Mouse (Mus musculus) left cerebral cortex, postnatal 36 days (tissue): ENCODE results near the gene Lamc2. TPM values are rescaled to one million over a fixed set of nuclear protein-coding genes. Genes with fewer than 3 reads are reported as not detected.
A peak's percentile ranks its signal among the peaks of the same experiment; 100 is the strongest.

Source experiments
- DNase-seq, 2 experiments: peaks; one replicate each; pipeline ENCODE4 v3.0.0; 2021 to 2022; ENCODE audit warnings: low spot score in 2 of 2, mixed read lengths in 1 of 2
- intact Hi-C: fragments of 180-260 bp; cut with DNase I; formaldehyde crosslinking; loops from one replicate; pipeline ENCODE4 v1.15.1; 2025
- total RNA-seq, 2 experiments: library from RNA; stranded (reverse); gene quantifications; 2 replicates each; pipeline ENCODE4 v1.2.3; 2021

The Lamc2 gene
- total RNA-seq, 2 experiments from 2014 or later: 9.5 to 13.6 TPM

DNA sequence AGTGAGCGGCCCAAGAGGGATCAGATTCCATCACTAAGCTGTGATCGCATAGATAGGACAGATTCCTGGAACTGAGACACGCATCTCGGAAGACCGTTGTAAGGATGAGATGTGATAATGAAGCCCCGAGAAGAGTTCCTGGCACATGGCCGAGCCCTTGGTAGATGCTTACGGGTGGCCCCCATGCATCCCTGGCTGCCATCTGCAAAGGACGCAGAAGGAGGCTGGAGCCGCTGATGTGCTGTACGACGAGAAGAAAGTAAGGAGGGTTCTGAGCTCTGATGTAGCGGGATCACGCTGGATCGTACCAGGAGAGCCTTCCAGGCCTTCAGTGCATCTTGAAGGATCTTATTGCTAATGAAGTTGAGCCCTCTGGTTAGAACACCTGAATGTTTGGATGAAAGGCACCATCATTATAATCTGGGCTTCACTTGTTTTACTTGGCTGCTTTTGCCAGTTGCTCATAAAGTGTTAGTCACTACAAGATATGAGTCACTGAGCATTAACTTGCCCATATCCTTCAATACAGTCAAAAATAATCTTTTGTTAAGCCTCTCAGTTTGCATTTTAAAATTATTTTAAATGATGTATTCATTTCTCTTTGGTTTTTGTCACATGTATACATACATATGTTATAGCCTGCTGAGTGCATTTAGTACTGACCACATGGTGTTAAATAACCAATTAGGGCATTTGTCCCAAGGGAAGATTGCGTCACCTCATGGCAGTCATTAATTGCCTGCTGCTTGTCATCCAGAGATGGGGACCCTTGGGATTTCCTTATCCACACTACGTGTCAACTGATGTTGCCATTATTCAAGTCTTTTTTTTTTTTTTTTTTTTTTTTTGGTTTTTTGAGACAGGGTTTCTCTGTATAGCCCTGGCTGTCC, 83.7 kb downstream of the Lamc2 start:
- intact Hi-C loops: loop anchor here (5.0 kb wide), 1 partner anchor 285 kb away; no protein-coding TSS in a partner anchor
- no peak for DNase-seq

GRCm38 (mm10) chr1:153101327-153101880, 84.8 kb downstream of the Lamc2 start:
- DNase-seq: peak in 1 of 2 experiments; percentile 35
- intact Hi-C loops: loop anchor here (5.0 kb wide), 1 partner anchor 286 kb away; no protein-coding TSS in a partner anchor

GRCm38 (mm10) chr1:153100912-153101311, 85.3 kb downstream of the Lamc2 start:
- intact Hi-C loops: loop anchor here (5.0 kb wide), 1 partner anchor 286 kb away; no protein-coding TSS in a partner anchor
- DNase-seq: no peak

DNA sequence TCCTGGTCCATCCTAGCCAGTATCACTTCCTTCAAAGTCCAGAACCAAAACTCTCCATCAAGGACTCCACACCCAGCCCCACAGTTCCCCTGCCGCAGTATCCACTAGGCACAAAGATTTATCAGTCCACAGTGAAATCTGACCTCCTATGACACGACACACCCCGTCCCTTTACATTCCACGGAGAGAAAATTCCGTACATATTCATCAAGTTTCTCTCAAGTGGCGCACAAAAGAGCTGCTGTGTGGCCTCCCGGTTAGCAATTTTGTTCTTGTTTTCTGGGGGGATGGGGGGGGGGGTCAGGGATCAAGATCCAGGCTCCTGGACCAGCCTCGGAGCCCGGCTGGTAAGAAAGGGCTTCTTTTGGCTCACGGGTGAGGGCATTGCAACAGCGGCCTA, 87.7 kb downstream of the Lamc2 start:
- intact Hi-C loops: no loop called here

GRCm38 (mm10) chr1:153097017-153097675, 89.1 kb downstream of the Lamc2 start:
- intact Hi-C loops: no loop called here
- no peak for DNase-seq

More for the DNA sequence above, 87.7 kb downstream of the Lamc2 start:
- no peak for DNase-seq

GRCm38 (mm10) chr1:153095826-153096727, 90.2 kb downstream of the Lamc2 start:
- no peak for DNase-seq
- intact Hi-C loops: no loop called here

DNA sequence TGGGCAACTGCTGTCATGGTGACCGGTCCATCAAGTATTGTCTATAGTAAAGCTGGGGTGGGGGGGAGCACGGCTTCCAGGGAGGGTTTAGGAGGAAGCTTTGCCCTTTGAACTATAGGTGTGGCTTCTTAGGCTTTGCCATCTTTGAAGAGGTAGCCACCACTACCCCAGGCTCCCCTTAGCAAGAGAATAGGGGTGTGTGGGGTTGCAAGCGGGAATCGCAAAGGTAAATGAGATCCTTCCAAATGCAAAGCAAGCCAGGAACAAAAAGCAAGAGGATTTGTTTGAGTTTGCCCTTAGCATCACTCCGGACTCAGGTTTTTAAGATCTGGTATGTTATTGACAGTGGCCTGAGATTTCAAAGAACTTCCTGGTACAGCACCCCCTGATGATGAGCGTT, 90.9 kb downstream of the Lamc2 start:
- intact Hi-C loops: no loop called here
- no peak for DNase-seq

DNA sequence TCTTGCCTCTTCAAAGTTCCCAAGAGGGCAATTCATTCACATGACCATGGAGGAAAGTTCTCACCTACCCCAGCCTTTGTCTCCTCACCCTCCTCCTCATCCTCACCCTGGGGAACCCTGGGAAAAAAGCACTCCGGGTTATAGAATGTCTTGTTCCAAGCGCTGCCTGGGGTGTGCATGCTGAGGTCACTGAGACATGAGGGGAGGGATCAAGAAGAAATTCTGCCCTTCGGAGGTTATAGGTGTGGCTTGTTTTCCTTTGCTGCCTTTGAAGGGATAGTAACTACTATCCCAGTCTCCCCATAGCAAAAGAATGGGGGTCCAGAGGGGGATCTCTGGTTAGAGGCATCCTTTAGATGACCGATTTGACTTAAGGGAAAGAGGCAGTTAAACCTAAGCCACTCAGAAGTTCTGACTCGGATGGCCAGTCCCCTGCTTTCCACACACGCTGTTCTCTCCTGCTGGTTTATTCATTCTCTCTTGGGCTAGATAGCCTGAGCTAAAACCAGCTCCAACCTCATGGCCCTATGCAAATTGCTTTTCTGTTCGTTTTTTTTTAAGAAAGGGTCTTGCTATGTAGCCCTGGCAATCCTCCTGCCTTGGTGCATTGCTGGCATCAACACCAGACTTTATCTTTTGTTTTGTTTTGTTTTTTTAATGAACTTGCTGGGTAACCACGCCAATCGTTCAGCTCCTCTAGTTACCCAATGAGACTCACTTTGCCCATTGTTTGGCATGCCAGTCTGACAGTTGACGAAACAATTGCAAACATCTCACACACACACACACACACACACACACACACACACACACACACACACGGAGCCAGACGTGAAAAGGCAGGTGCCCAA, 91.8 kb downstream of the Lamc2 start:
- DNase-seq: no peak

DNA sequence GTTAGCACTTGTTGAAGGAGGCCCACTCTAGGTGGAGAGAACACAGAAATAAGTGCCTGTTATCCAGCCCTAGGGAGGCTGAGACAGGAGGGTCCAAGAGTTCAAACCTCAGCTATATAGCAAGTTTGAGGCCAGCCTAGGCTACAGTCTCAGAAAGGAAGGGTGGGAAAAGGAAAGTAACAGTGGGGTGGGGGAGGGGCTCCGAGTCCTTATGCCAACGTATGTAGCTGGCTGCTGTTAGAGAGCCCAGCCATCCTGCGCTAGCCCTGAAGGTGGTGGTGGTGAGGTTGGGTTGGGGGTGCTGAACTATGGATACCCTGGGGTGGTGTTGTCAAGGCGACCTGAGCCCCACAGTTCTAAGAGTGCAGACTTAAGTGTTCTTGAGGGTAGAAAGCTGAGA, 92.7 kb downstream of the Lamc2 start:
- no peak for DNase-seq
- intact Hi-C loops: loop anchor here (5.0 kb wide), 1 partner anchor 46 kb away; no protein-coding TSS in a partner anchor

More for the DNA sequence above, 91.8 kb downstream of the Lamc2 start:
- intact Hi-C loops: loop anchor here (5.0 kb wide), 1 partner anchor 47 kb away; no protein-coding TSS in a partner anchor

DNA sequence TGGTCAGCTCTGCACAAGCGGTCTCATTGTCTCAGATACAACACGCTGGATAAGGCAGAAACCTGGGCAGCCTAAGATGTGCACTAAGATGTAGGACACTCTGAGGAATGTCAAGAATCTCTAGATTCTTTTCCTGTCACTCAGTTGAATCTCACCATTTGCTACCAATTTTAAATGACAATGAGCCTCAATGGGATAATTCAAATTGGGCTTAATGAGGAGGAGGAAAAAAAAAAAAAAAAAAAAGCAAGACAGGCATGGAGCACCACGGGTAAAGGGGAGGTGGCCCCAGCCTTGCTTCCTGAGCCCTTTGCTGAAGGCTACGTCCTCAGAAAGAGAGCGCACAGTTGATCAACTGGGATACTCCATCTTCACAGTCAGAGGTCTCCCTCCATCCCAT, 93.1 kb downstream of the Lamc2 start:
- DNase-seq: no peak
- intact Hi-C loops: loop anchor here (5.0 kb wide), 1 partner anchor 46 kb away; no protein-coding TSS in a partner anchor

DNA sequence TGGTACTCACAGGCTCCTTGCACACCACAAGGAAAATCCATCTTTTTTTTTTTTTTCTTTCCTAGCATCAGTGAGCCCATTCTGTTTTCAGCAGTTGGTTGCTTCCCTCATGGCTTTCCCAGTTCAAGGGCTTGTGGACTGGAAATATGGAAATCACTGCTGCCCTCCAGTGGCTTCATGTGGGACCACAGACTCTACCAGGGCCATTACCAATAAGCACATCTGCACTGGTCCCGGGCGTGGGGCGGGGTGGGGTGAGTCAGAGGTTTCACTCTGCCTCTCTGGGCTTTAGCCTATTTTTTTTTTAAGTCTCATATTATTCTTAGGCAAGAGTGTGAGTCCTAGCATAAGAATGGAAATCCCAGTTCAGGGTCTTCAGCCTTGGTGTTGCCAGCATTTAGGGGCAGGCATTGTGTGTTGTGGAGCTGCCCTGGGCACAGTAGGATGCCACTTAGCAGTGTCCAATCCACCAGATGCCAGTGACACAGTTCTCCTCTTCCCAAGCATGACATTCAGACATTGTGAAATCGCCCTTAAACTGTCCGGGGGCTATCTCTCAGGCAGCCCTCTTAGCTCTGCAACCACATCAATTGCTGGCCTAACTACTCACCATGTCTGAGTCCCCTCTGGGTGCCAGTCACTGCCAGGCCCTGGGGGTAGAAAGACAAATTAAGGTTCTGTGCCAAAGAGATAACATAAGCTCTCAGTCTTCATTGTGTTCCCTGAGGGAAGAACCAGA, 93.8 kb downstream of the Lamc2 start:
- DNase-seq: peak; percentile 40 to 60
- intact Hi-C loops: loop anchor here (5.0 kb wide), 1 partner anchor 45 kb away; no protein-coding TSS in a partner anchor

- intact Hi-C loops: loop anchor here (5.0 kb wide), 1 partner anchor 44 kb away; no protein-coding TSS in a partner anchor
Measured at GRCm38 (mm10) chr1:153091438-153092236, 94.6 kb downstream of the Lamc2 start.

DNA sequence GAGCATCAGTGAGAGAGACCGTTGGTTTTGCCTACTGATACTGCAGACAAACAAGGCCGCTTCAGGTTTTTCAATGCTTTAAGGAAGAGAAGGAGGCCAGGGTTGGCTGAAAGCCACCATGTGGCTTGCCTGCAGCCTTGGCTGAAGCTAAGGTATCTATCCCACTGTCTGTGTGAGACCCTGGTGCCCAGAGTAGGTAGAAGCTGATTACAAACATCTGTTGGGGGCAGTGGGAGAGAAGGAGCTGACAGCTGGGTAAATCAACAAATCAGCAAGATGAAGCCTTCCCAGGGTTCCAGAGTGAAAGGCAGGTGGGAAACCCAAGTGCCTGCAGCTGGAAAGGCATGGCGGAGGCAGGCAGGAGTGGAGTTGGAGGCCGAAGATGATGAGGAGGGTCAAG, 95.4 kb downstream of the Lamc2 start:
- intact Hi-C loops: loop anchor here (5.0 kb wide), 1 partner anchor 44 kb away; no protein-coding TSS in a partner anchor
- no peak for DNase-seq

More at GRCm38 (mm10) chr1:153091438-153092236, 94.6 kb downstream of the Lamc2 start:
- no peak for DNase-seq

DNA sequence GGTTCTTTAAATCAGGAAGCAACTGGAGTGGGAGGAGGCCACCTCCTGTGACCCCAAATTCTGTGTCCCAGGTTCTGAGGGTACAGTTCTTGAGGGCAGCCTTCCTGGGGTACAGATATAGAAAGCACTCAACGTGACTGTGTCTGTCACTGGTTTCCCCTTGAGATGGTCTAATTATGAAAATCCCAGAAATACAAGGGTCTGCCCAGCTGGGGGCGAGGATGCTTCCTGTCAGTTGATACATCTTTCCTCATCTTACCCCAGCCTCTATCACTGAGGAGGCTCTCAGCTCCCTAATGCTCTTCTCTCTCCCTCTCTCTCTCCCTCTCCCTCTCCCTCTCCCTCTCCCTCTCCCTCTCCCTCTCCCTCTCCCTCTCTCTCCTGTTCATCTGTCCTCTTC, 96.2 kb downstream of the Lamc2 start:
- intact Hi-C loops: loop anchor here (5.0 kb wide), 1 partner anchor 43 kb away; no protein-coding TSS in a partner anchor
- no peak for DNase-seq

DNA sequence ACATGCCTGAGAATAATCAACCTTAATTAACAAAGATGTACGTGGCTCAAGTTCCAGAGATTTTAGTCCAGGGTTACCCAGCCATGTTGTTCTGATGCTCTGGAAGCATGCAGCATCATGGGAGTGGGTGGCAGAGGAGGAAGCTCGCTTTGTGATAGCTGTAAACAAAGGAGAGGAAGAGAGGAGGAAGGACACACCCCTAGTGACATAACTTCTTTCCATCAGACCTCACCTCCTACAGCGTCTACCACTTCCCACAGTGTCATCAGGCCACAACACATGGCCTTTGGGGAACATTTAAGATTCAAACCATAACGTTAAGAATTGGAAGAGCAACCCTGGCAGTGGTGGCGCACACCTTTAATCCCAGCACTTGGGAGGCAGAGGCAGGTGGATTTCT, 98.5 kb downstream of the Lamc2 start:
- no peak for DNase-seq

GRCm38 (mm10) chr1:153085198-153085597, 101.0 kb downstream of the Lamc2 start:
- intact Hi-C loops: no loop called here
- DNase-seq: no peak

More for the DNA sequence above, 98.5 kb downstream of the Lamc2 start:
- intact Hi-C loops: no loop called here
